Mouse (Mus musculus) midbrain, embryonic 13.5 days (tissue): ENCODE measurements around the gene Fam114a2. TPM values are rescaled to one million over a fixed set of nuclear protein-coding genes. Genes with fewer than 3 reads are reported as not detected.
"Not testable (repeated sequence)": the region's sequence is repeated elsewhere in the genome, so short reads cannot be mapped to it uniquely, and the experiment has no call there.

Experiments used
- ATAC-seq: fragments of 200-750 bp; cut with Nextera tagmentation; 2 replicates; pipeline ENCODE4 v1.8.0; 2017; ENCODE audit warnings: mild to moderate bottlenecking, moderate TSS enrichment, moderate library complexity
- H3K27ac ChIP-seq: fragments of 300-500 bp; sonication (generic); 2 replicates; pipeline ENCODE4 v1.5.1; 2015; ENCODE audit warnings: inconsistent platforms, mild to moderate bottlenecking, moderate library complexity
- H3K27me3 ChIP-seq: fragments of 300-500 bp; sonication (generic); 2 replicates; pipeline ENCODE4 v1.6.1; 2015; ENCODE audit warnings: mild to moderate bottlenecking, inconsistent platforms
- H3K36me3 ChIP-seq: fragments of 300-500 bp; sonication (generic); 2 replicates; pipeline ENCODE4 v1.6.1; 2015; ENCODE audit warnings: mild to moderate bottlenecking, inconsistent platforms
- H3K4me1 ChIP-seq: fragments of 300-500 bp; sonication (generic); replicated peaks from 2 replicates; pipeline ENCODE4 v1.6.1; 2015; ENCODE audit warnings: inconsistent platforms
- H3K4me2 ChIP-seq: fragments of 300-500 bp; sonication (generic); replicated peaks from 2 replicates; pipeline ENCODE4 v1.6.1; 2015; ENCODE audit warnings: moderate library complexity, mild to moderate bottlenecking, inconsistent platforms
- H3K4me3 ChIP-seq: fragments of 300-500 bp; sonication (generic); replicated peaks from 2 replicates; pipeline ENCODE4 v1.5.1; 2015; ENCODE audit warnings: mild to moderate bottlenecking, inconsistent platforms
- H3K9ac ChIP-seq: fragments of 300-500 bp; sonication (generic); replicated peaks from 2 replicates; pipeline ENCODE4 v1.6.1; 2015; ENCODE audit warnings: mild to moderate bottlenecking, inconsistent platforms
- H3K9me3 ChIP-seq: fragments of 300-500 bp; sonication (generic); 2 replicates; pipeline ENCODE4 v1.6.1; 2016; ENCODE audit warnings: mild to moderate bottlenecking, inconsistent platforms
- WGBS: fragments of 180-500 bp; shearing (Covaris S2); methylation state at CpG from one replicate; pipeline ENCODE4 v1.1.7; 2015; 5-methylcytosine and 5-hydroxymethylcytosine counted together
- polyA plus RNA-seq: library from polyadenylated mRNA; unstranded; fragments of >200 nt; fragmentation: Nextera tagmentation; extraction: Ambion mirVana; gene quantifications from 2 replicates; pipeline ENCODE4 v1.2.1, GENCODE M21; 2015

Gene Fam114a2
- polyA plus RNA-seq, result 93.2 TPM in 2 replicates

GRCm38 (mm10) chr11:57518091-57518750 lies at the start of gene Fam114a2, which contains the start of gene Mfap3:
TSS of gene Fam114a2 (minus strand) at chr11:57518617.
TSS of gene Mfap3 (plus strand) at chr11:57518664.
- Histone ChIP-seq H3K27me3 (no peaks in the 10 kb centered on the region), H3K27ac (peak within 1 kb of the TSS; percentile 87), H3K36me3 (peaks cover 23% of the 10 kb centered on the region), H3K4me2 (peak within 1 kb of the TSS; percentile 69), H3K9ac (peak within 1 kb of the TSS; percentile 89), H3K9me3 (no peaks in the 10 kb centered on the region), H3K4me1 (peaks cover 32% of the 10 kb centered on the region), H3K4me3 (peak within 1 kb of the TSS; percentile 91)
- 1% methylated on average over 56 of the region's 59 CpGs for WGBS
- ATAC-seq, result peak; percentile 98

DNA sequence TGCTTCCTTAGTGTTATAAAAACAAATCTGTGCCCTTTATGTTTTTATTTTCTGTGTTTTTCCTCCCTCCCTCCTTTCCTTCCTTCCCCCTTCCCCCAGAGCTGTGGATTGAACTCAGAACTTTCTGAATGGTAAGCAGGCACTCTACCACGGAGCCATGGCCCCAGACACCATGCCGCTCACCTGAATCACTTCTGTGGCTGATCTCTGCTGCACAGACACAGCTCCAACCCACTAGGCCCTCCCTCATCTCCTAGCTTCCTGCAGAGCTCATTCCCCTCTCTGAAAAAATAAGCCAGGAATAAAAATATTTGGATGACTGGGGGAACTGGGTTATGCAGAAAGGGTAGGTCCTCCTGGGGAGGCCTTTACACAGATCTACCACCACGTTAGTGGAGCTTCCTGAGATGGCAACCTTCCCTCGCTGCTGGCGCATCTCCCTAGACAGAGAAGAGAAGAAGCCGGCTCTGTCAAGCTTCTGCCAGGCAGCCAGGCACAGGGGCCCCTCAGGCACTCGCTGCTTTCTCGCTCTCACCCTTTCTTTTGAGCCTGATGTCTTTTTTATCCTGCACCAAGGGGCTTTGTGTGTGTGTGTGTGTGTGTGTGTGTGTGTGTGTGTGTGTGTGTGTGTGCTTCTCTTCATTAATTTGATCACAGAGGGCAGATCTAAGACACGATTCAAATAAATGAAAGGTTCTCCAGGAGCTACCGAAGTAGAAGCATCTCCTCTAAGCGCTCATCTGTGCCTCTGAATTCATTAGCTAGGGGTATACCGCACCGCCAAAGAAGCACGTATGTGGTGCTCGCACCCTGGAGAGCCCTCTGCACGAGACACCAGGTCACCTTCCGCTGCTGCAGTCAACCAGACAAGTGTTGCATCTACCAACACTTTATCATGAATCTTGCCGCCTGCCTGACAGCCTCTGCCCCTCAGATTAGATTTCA lies 47.9 kb upstream of the Fam114a2 start:
- peaks cover 13% of the 10 kb centered on the region for H3K4me1 ChIP-seq
- H3K4me3 ChIP-seq, result no peak overlapping the region
- peaks cover 13% of the 10 kb centered on the region for H3K27me3 ChIP-seq
- 15% methylated on average over 18 of the region's 18 CpGs for WGBS
- peak; percentile 74 for ATAC-seq
- H3K36me3 ChIP-seq, result no peaks in the 10 kb centered on the region
- peak overlapping the region; percentile 48 for H3K27ac ChIP-seq
- peaks cover 7% of the 10 kb centered on the region; the same call in 1 of the 2 replicates for H3K9me3 ChIP-seq
- no peak overlapping the region; the same call in 1 of the 2 replicates for H3K9ac ChIP-seq
- peak overlapping the region; percentile 41 for H3K4me2 ChIP-seq

DNA sequence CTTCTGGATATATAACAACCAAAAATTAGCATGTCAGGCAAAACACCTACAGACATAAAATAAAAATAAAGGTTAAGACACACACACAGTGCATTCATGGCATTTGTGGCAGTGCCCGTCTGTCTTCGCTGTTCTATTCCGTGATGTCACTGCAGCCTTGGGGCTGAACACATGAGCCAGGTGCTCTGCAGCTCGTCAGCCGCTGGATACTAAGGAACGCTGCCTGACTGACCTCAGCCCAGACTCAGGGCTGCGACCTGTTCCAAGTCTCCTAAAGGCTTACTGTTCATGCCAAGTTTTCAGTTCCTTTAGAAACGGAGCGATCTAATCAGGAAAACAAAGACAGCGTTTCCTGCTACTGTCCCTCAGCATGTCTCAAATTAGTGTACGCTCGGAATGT lies 46.1 kb upstream of the Fam114a2 start:
- H3K4me3 ChIP-seq, result no peak overlapping the region
- H3K9me3 ChIP-seq, result 0 out of 2 replicates have a peak, but pooled peaks cover 2% of the 10 kb centered on the region
- H3K36me3 ChIP-seq, result no peaks in the 10 kb centered on the region
- WGBS, result 72% methylated on average over 12 of the region's 12 CpGs
- H3K27me3 ChIP-seq, result peaks cover 10% of the 10 kb centered on the region; the same call in 1 of the 2 replicates
- no peak overlapping the region for H3K9ac ChIP-seq
- ATAC-seq, result no peak
- H3K4me2 ChIP-seq, result no peak overlapping the region
- H3K4me1 ChIP-seq, result peaks cover 13% of the 10 kb centered on the region
- no peak overlapping the region for H3K27ac ChIP-seq

- H3K4me3 ChIP-seq, H3K36me3 ChIP-seq, H3K9ac ChIP-seq, H3K27ac ChIP-seq, H3K9me3 ChIP-seq, H3K27me3 ChIP-seq, H3K4me2 ChIP-seq, ATAC-seq: not testable (repeated sequence)
- peaks cover 12% of the 10 kb centered on the region for H3K4me1 ChIP-seq
- WGBS, result 88% methylated on average over 9 of the region's 10 CpGs
Measured at GRCm38 (mm10) chr11:57557936-57558335, 39.5 kb upstream of the Fam114a2 start.

DNA sequence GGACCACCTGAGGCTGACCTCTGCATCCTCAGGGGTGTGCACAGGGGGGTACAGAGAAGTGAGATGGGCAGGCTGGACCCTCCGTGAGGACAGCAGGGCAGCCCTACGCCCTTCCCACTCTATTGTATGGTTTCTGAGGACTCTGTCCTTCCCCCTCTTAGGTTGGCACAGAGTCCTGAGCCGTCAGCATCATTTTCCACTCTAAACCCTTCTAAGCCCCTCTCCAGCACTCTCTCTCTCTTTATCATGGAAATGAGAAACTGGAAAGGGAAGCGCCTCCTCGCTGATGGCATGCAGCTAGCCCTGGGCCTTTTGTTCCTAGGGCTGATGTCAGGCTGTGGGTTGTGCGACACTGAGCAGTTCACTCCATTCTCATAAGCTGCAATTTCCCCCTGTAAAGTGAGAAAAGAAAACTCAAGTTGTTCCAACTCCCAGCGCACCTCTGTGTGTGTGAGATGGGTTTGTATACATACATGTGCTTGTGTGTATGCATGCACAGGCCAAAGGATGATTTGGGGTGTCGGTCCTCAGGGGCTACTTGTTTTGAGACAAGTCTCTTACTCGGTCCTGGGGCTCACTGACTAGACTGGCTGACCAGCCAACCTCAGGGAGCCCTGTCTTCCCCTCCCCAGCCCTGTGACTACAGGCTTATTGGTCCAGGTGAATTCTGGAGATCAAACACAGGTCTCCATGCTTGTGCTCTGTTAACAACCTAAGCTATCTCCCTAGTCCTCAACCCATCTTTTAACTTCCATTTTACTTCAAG lies 34.8 kb upstream of the Fam114a2 start:
- no peak overlapping the region for H3K4me3 ChIP-seq
- WGBS, result 9% methylated on average over 9 of the region's 9 CpGs
- H3K4me2 ChIP-seq, result peak overlapping the region; percentile 32; the same call in 1 of the 2 replicates
- H3K27ac ChIP-seq, result peak overlapping the region; percentile 86
- no peaks in the 10 kb centered on the region for H3K9me3 ChIP-seq
- ATAC-seq, result peak; percentile 85
- no peak overlapping the region for H3K9ac ChIP-seq
- H3K4me1 ChIP-seq, result peaks cover 33% of the 10 kb centered on the region
- no peaks in the 10 kb centered on the region for H3K36me3 ChIP-seq
- H3K27me3 ChIP-seq, result no peaks in the 10 kb centered on the region

- WGBS, result 91% methylated on average over 8 of the region's 8 CpGs
- Histone ChIP-seq H3K27me3 (no peaks in the 10 kb centered on the region), H3K27ac (no peak overlapping the region), H3K36me3 (no peaks in the 10 kb centered on the region), H3K4me3 (no peak overlapping the region), H3K4me1 (peaks cover 36% of the 10 kb centered on the region), H3K9ac (no peak overlapping the region), H3K4me2 (no peak overlapping the region), H3K9me3 (no peaks in the 10 kb centered on the region)
- ATAC-seq, result no peak
Measured at GRCm38 (mm10) chr11:57551016-57551415, 32.6 kb upstream of the Fam114a2 start.

- H3K9ac ChIP-seq, result no peak overlapping the region
- no peaks in the 10 kb centered on the region for H3K36me3 ChIP-seq
- H3K4me2 ChIP-seq, result no peak overlapping the region
- no peak overlapping the region for H3K4me3 ChIP-seq
- H3K4me1 ChIP-seq, result peaks cover 36% of the 10 kb centered on the region
- WGBS, result 95% methylated on average over 2 of the region's 2 CpGs
- H3K27me3 ChIP-seq, result no peaks in the 10 kb centered on the region
- no peaks in the 10 kb centered on the region for H3K9me3 ChIP-seq
- ATAC-seq, result no peak
- no peak overlapping the region for H3K27ac ChIP-seq
Measured at GRCm38 (mm10) chr11:57550230-57550629, 31.8 kb upstream of the Fam114a2 start.

- no peaks in the 10 kb centered on the region for H3K27me3 ChIP-seq
- no peaks in the 10 kb centered on the region for H3K9me3 ChIP-seq
- H3K9ac ChIP-seq, result 0 out of 2 replicates have a peak overlapping the region, but pooled peaks have one; percentile 25
- H3K4me2 ChIP-seq, result peak overlapping the region; percentile 39
- WGBS, result 28% methylated on average over 18 of the region's 18 CpGs
- no peak overlapping the region for H3K4me3 ChIP-seq
- H3K36me3 ChIP-seq, result no peaks in the 10 kb centered on the region
- peaks cover 33% of the 10 kb centered on the region for H3K4me1 ChIP-seq
- H3K27ac ChIP-seq, result peak overlapping the region; percentile 58; the same call in 1 of the 2 replicates
- peak; percentile 72 for ATAC-seq
Measured at GRCm38 (mm10) chr11:57548618-57549550, 30.5 kb upstream of the Fam114a2 start.

- H3K4me1 ChIP-seq, result peaks cover 12% of the 10 kb centered on the region
- H3K27ac ChIP-seq, result peak overlapping the region; percentile 57
- no peaks in the 10 kb centered on the region for H3K27me3 ChIP-seq
- peak; percentile 45; the same call in 1 of the 2 replicates for ATAC-seq
- WGBS, result 61% methylated on average over 2 of the region's 2 CpGs
- no peak overlapping the region for H3K4me3 ChIP-seq
- no peaks in the 10 kb centered on the region for H3K9me3 ChIP-seq
- H3K36me3 ChIP-seq, result no peaks in the 10 kb centered on the region
- no peak overlapping the region for H3K4me2 ChIP-seq
- no peak overlapping the region for H3K9ac ChIP-seq
Measured at GRCm38 (mm10) chr11:57540681-57541080, 22.3 kb upstream of the Fam114a2 start.

DNA sequence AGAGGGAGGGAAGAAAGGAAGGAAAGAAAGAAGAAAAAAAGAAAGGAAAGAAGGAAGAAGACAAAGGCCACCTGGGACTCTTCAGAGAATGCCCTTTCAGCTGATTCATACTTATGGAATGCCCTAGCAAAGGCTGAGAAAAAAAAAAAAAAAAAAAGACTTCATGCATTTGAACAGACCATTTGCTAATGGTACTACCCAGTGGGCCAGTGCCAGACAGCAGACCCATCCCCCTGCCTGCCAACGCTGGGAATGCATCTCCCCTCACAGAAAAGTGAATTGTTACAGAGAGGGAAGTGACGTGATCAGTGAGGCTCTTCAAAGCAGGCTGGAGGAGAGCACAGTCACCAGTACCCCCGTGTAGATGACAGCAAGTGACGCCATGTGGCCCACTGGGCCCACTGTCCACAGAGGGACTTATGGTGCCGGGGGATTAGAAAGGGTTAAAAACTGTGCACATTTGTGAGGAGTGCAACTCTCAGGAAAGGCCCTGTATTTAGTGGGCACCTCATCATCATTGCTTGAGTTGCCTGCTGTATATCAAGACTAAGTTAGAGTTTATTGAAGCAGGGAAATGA lies 21.5 kb upstream of the Fam114a2 start:
- Histone ChIP-seq H3K4me1 (peaks cover 14% of the 10 kb centered on the region), H3K9ac (no peak overlapping the region), H3K27me3 (no peaks in the 10 kb centered on the region), H3K36me3 (no peaks in the 10 kb centered on the region), H3K9me3 (no peaks in the 10 kb centered on the region), H3K4me3 (no peak overlapping the region), H3K4me2 (no peak overlapping the region), H3K27ac (peak overlapping the region; percentile 57)
- ATAC-seq, result 0 out of 2 replicates have a peak, but pooled peaks have one; percentile 56
- WGBS, result 71% methylated on average over 5 of the region's 5 CpGs
